Mouse (Mus musculus): ENCODE data around the gene Umad1.

Gene Umad1

DNA sequence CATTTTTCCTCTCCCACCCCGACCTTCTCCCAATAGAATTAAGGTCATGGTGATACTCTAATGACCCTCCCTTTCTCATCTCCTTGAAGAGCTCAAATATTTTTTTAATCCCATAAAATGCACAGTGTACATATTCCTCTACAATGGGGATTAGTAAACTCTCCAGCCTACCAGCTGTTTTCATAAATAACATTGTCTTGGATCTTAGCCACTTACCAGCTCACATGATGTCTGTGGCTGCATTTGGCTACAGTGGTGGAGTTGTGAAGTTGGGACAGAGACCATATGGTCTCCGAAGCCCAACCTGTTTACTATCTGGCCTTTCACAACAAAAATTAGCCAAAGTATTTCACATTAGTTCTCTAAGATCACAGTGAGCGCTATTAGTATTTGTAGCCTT is 111.5 kb downstream of the Umad1 start:
- no peak for DNase-seq (ENCODE audit: low spot score)

GRCm38 (mm10) chr6:8373051-8373450 is 114.0 kb downstream of the Umad1 start:
- DNase-seq (ENCODE audit: low spot score): no peak

DNA sequence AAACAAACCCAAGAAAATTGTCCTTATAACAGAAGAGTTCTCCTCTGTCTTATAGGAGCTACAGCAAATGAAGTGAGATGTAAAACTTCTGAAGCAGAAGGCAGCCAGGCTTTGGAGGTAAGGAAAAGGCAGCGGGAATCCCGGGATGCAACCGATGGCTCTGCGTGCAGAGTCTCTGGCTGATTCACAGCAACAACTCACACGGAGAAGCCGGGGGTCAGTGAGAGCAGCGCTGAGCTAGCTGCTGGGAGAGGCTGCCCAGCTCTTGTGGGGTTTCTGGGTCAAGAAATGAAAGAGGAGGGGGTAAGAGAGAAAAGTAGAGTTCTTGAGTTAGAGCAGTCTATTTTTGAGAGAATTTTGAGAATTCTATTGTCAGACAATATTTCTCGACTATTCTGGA is 114.8 kb downstream of the Umad1 start:
- no peak for DNase-seq (ENCODE audit: low spot score)

GRCm38 (mm10) chr6:8374290-8374689 is 115.2 kb downstream of the Umad1 start:
- DNase-seq (ENCODE audit: low spot score): no peak

DNA sequence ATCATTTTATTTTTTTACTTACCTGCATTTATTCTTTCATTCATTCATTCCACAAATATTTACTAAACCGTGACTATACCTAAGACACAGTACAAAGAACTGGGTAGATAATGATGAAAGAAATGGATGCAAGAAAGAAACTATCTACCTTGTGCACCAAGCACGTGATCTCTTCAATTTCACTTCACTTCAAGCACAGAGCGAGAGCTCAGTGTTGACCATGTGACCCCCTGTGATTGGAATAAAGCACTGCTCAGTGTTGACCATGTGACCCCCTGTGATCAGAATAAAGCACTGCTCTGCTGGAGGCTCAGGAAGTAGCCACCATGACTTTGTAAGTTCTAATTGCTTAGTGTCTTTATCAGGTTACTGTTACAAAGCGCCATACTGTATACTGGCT is 115.6 kb downstream of the Umad1 start:
- DNase-seq (ENCODE audit: low spot score): no peak

DNA sequence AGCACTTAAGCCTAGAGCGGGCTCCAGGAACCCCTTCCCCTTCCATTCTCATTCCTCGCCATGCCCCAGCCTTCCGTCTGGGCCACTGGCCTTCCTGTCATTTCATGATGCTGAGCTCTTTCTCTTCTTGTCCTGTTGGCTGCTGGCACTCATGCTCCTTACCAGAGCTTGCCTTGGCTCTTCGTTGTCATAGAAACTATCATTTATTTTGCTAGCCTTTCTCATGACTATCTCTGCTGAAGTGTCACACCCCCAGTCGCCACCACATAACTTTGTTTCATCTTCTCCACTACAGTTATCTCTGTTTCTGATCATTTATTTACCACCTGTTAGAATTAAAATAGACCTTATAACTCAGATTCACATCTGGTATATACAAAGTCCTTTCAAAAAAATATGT is 117.3 kb downstream of the Umad1 start:
- DNase-seq (ENCODE audit: low spot score): no peak

GRCm38 (mm10) chr6:8377667-8378066 is 118.6 kb downstream of the Umad1 start:
- DNase-seq (ENCODE audit: low spot score): no peak

- no peak for DNase-seq (ENCODE audit: low spot score)
Measured at GRCm38 (mm10) chr6:8389307-8389706, 130.2 kb downstream of the Umad1 start.

- no peak for DNase-seq (ENCODE audit: low spot score)
Measured at GRCm38 (mm10) chr6:8390296-8390695, 131.2 kb downstream of the Umad1 start.

GRCm38 (mm10) chr6:8390935-8391334 is 131.8 kb downstream of the Umad1 start:
- DNase-seq (ENCODE audit: low spot score): no peak

DNA sequence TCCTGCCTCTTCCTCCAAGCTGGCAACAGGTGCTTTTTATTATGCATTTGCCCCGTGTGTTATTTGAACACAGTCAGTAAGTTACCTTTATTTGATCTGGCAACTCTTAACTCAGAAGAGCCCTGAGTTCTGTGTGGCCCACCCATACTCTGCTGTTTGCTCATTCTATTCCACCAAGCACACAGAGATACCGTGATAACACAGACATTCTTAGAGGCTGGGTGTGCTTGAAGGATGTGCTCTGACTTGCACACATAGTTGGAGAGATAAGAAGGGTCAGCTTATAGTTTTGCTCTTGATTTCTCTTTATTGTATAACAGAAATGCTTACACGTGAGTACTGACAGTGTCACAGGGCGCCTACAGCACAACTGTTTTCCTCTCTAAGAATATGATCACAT is 133.9 kb downstream of the Umad1 start:
- no peak for DNase-seq (ENCODE audit: low spot score)

- DNase-seq (ENCODE audit: low spot score): no peak
Measured at GRCm38 (mm10) chr6:8394044-8394443, 135.0 kb downstream of the Umad1 start.

GRCm38 (mm10) chr6:8395061-8395460 is 136.0 kb downstream of the Umad1 start:
- DNase-seq (ENCODE audit: low spot score): no peak

DNA sequence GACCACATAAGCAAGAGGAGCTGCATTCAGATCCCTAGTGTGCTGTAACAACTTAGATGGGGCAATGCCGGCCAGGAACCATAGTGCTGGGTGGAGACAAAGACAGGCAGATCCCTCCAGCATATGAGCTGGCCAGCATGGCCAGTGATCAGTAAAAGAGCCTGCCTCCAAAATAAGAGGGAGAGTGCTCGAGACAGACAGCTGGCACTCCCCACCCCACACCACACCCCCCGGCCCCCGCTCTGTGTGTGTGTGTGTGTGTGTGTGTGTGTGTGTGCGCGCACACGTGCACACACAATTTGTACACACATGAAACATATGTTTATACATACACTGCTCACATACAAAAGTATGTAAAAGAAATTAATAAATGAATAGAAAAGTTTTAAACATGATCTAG is 138.2 kb downstream of the Umad1 start:
- no peak for DNase-seq (ENCODE audit: low spot score)

DNA sequence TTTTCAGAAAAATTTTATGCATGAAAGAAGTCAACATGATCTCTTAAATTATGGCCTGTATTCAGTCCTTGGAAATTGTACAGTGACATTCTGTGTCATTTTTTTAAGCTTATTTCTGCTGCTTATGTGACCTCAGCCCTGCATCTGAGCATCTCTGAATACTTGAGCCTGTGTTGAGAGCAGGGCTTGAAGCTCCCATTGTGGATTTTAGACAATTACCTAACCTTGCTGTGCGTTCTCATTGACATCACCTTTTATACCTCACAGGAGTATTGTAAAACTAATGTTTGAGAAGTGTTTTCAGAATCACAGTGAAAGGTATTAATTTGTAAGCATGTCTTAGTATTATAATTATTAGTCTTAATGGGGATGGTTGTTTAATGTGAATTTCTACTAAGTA is 140.6 kb downstream of the Umad1 start:
- no peak for DNase-seq (ENCODE audit: low spot score)

DNA sequence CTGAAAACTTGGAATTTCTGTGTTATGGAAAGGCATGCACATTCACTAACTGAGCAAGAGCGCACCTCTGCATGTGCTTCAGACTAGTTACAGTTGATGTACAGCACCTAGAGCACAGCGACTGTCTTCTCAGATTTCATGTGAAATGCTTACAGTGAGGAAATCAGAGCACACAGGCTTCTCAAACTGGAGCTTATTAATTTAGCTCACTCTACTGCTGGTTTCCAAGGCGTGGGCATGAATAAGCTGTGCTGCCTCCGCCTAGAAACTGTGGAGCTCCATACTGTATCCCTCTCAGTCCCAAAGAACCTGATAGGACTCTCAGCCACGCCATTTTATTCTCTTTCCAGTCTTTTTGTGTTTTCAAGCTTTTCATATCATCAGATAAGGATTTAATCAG is 144.0 kb downstream of the Umad1 start:
- no peak for DNase-seq (ENCODE audit: low spot score)

- DNase-seq (ENCODE audit: low spot score): no peak
Measured at GRCm38 (mm10) chr6:8405844-8406243, 146.8 kb downstream of the Umad1 start.

DNA sequence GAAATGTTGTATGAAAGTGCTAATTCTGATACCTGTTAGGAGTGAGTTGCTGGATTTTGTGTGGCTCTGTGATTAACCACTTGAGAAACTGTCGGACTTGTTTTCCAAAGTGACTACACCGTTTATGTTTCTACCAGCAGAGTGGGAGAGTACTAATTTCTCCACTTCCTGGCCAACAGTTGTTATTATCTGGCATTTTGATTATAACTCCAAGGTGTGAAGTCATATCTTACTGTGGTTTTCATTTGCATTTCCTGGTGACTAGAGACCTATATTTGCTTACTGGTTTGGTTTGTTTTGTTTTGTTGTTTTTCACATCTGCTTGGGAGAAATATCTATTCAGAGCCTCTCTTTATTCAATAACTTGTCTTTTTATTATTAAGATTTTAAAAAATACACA is 149.2 kb downstream of the Umad1 start:
- no peak for DNase-seq (ENCODE audit: low spot score)

DNA sequence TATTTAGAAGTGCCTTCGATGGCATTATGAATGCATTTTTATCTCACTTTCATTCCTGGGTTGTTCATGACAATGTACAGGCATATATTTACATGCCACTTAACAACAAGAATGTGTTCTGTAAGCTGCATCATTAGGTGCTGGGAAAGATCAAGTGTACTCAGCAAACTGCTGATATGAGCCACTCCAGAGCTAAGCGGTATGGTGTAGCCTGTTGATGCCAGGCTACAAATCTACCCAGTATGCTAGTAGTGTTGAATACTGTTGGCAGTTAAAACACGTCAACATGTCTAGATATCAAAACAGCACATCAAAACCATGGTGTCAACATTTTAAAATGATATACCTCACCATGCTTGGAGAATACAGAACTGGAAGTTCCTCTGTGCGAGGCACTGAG is 150.8 kb downstream of the Umad1 start:
- DNase-seq (ENCODE audit: low spot score): no peak

DNA sequence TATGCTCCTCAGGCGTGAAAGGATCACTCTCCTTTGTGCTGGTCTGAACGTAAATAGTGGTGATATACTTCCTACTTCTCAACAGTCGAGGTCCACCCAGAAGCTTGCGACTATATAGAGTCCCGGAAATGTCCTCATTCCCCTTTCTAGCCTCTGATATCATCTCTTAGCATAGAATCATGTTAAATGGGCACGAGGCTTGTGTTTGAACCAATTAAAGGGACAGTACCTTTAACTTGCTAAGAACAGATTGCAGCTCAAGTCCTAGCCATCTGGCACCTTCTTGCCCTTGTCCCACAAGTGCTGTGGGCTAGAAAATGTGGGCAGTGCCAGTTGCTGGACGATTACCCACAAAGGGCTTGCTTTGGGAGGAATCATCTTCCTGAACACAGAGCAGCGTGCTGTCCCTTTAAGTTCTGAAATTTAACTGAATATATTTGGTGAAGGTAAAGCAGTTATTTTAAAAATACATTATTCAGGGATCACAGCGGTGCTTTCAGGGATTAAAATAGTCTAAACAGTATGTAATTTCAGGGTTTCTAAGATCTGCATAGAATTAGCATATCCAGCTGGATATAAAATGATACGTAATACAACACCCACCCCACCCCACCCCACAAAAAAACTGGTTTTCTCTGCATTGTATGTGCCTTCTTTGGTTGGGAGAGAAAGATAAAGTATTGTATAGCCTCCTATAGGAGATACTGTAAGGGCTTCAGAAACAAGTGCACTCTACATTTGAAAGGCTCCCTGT is 153.9 kb downstream of the Umad1 start:
- DNase-seq (ENCODE audit: low spot score): no peak

DNA sequence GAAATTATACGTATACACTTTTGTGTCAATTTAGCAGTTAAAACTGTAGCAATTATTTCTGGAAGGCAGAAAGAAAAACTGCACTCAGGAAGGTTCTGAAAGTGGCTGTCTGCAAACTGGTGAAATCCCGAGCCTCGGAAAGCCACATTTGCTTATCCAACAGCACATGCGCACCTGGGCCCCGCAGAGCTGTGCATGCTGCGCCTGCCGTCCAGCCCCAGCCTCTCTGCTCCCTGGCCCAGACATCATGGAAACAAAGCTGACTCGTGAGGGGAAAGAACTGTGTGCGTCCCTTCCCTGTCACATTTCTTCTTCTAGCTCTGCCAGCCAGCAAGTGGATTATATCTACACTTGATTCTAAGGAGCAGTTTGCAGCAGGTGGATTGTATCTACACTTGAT is 154.9 kb downstream of the Umad1 start:
- DNase-seq (ENCODE audit: low spot score): no peak

- DNase-seq (ENCODE audit: low spot score): no peak
Measured at GRCm38 (mm10) chr6:8415823-8416222, 156.7 kb downstream of the Umad1 start.

GRCm38 (mm10) chr6:8416802-8417569 is 157.9 kb downstream of the Umad1 start:
- no peak for DNase-seq (ENCODE audit: low spot score)
